Mouse (Mus musculus): ENCODE results near the gene Iqck.

Iqck gene

GRCm38 (mm10) chr7:118986369-118986768 lies 130.8 kb downstream of the Iqck start:
- in situ Hi-C loops (cut with MboI, MseI), result no loop called here

- in situ Hi-C loops (cut with MboI, MseI), result no loop called here
These were observed 133.8 kb downstream of the Iqck start for GRCm38 (mm10) chr7:118989275-118989856.

- in situ Hi-C loops (cut with MboI, MseI), result loop anchor here (10.0 kb wide), 1 partner anchor 135 kb away; the partner anchor contains the start of genes Iqck and Knop1
These were observed 134.7 kb downstream of the Iqck start for GRCm38 (mm10) chr7:118990282-118990681.

- in situ Hi-C loops (cut with MboI, MseI), result loop anchor here (10.0 kb wide), 1 partner anchor 137 kb away; the partner anchor contains the start of genes Iqck and Knop1
These were observed 135.9 kb downstream of the Iqck start for GRCm38 (mm10) chr7:118991341-118991884.

GRCm38 (mm10) chr7:118992080-118992560 lies 136.6 kb downstream of the Iqck start:
- in situ Hi-C loops (cut with MboI, MseI), result loop anchor here (10.0 kb wide), 1 partner anchor 137 kb away; the partner anchor contains the start of genes Iqck and Knop1

GRCm38 (mm10) chr7:118992623-118993405 lies 137.3 kb downstream of the Iqck start:
- in situ Hi-C loops (cut with MboI, MseI), result loop anchor here (10.0 kb wide), 1 partner anchor 138 kb away; the partner anchor contains the start of genes Iqck and Knop1

GRCm38 (mm10) chr7:118993597-118994230 lies 138.2 kb downstream of the Iqck start:
- in situ Hi-C loops (cut with MboI, MseI), result loop anchor here (10.0 kb wide), 1 partner anchor 139 kb away; the partner anchor contains the start of genes Iqck and Knop1

- in situ Hi-C loops (cut with MboI, MseI), result loop anchor here (10.0 kb wide), 1 partner anchor 140 kb away; the partner anchor contains the start of genes Iqck and Knop1
These were observed 138.8 kb downstream of the Iqck start for GRCm38 (mm10) chr7:118994231-118994842.

GRCm38 (mm10) chr7:118995007-118995406 lies 139.5 kb downstream of the Iqck start, which contains the start of gene Gprc5b:
TSS of gene Gprc5b (minus strand) at chr7:118995211.
- in situ Hi-C loops (cut with MboI, MseI), result loop anchor here (5.0 to 10.0 kb wide), 2 partner anchors 140 to 228 kb away; partner anchors contain the start of genes Iqck and Knop1

- in situ Hi-C loops (cut with MboI, MseI), result loop anchor here (5.0 to 10.0 kb wide), 2 partner anchors 141 to 228 kb away; partner anchors contain the start of genes Iqck and Knop1
These were observed 140.1 kb downstream of the Iqck start for GRCm38 (mm10) chr7:118995671-118996070.

GRCm38 (mm10) chr7:118996137-118996837 lies 140.7 kb downstream of the Iqck start:
- in situ Hi-C loops (cut with MboI, MseI), result loop anchor here (5.0 to 10.0 kb wide), 2 partner anchors 141 to 229 kb away; partner anchors contain the start of genes Iqck and Knop1

- in situ Hi-C loops (cut with MboI, MseI), result loop anchor here (5.0 to 10.0 kb wide), 2 partner anchors 145 to 233 kb away; partner anchors contain the start of genes Iqck and Knop1
These were observed 144.3 kb downstream of the Iqck start for GRCm38 (mm10) chr7:118999857-119000256.

GRCm38 (mm10) chr7:119001965-119002364 lies 146.4 kb downstream of the Iqck start:
- in situ Hi-C loops (cut with MboI, MseI), result no loop called here

- in situ Hi-C loops (cut with MboI, MseI), result no loop called here
These were observed 146.9 kb downstream of the Iqck start for GRCm38 (mm10) chr7:119002501-119002900.

GRCm38 (mm10) chr7:119010854-119011529 lies 155.4 kb downstream of the Iqck start:
- in situ Hi-C loops (cut with MboI, MseI), result no loop called here

- in situ Hi-C loops (cut with MboI, MseI), result no loop called here
These were observed 160.2 kb downstream of the Iqck start for GRCm38 (mm10) chr7:119015736-119016135.

- in situ Hi-C loops (cut with MboI, MseI), result no loop called here
These were observed 164.0 kb downstream of the Iqck start for GRCm38 (mm10) chr7:119019537-119019936.

All from T-helper 2 cell (primary cell).